Comparison of ENCODE assay signal across 7 mouse cellular contexts in genomic region chr19:41441911-41442607, GRCm38 (mm10). TPM values are rescaled to one million over a fixed set of nuclear protein-coding genes. Genes with fewer than 3 reads are reported as not detected.
DNase-seq lines count a peak whose midpoint lies in the region; ATAC-seq and TF ChIP-seq lines count a peak whose summit lies in the region.

No protein-coding gene starts in this region.

- 16% methylated on average over 20 of the region's 20 CpGs for WGBS in midbrain, postnatal 0 days

- no peaks in the 10 kb centered on the region for H3K9me3 ChIP-seq in midbrain, postnatal 0 days (ENCODE audit: low read length)

- intact Hi-C loops in left cerebral cortex, postnatal 10 days (cut with DNase I) = no loop called here

- peak overlapping the region; percentile 29 for H3K4me3 ChIP-seq in midbrain, postnatal 0 days (ENCODE audit: low read depth, low read length)

- DNase-seq in retina, embryonic 14.5 days (ENCODE audit: low spot score) = peak; percentile 27
- no peak for DNase-seq in retina, postnatal 1 day
- DNase-seq in hindlimb bud, embryonic 11.5 days (ENCODE audit: extremely low spot score, low read depth, low spot score) = peak; percentile 14
- DNase-seq in midbrain, postnatal 0 days (ENCODE audit: low spot score) = peak; percentile 5
- no peak for DNase-seq in left cerebral cortex, postnatal 10 days (ENCODE audit: extremely low spot score in 1 of 2, low spot score in 2 of 2)
- no peak for DNase-seq in adrenal gland, postnatal 25 days

- H3K9ac ChIP-seq in midbrain, postnatal 0 days (replicated peaks; ENCODE audit: low read length, poor library complexity, severe bottlenecking) = 0 out of 2 replicates have a peak overlapping the region, but pooled peaks have one; percentile 29

- H3K4me2 ChIP-seq in midbrain, postnatal 0 days (ENCODE audit: low read depth, low read length, poor library complexity, severe bottlenecking) = peak overlapping the region; percentile 59

- no peak overlapping the region for H3K27ac ChIP-seq in midbrain, postnatal 0 days (ENCODE audit: low read depth, low read length)

- no peaks in the 10 kb centered on the region for H3K27me3 ChIP-seq in midbrain, postnatal 0 days (ENCODE audit: insufficient read depth, low read length)

- no peaks in the 10 kb centered on the region for H3K36me3 ChIP-seq in midbrain, postnatal 0 days (ENCODE audit: insufficient read depth, low read length)

- no peaks in the 10 kb centered on the region for H3K4me1 ChIP-seq in midbrain, postnatal 0 days (ENCODE audit: insufficient read depth, low read length)

- TF ChIP-seq CTCF in midbrain, postnatal 0 days (IDR thresholded peaks at IDR 0.05) = no peak

- ATAC-seq in erythroblast, adult 5-6 weeks (replicated peaks; ENCODE audit: low FRiP score, poor library complexity, severe bottlenecking) = 0 out of 2 replicates have a peak, but pooled peaks have one; percentile 18
- ATAC-seq in midbrain, postnatal 0 days (ENCODE audit: low FRiP score) = no peak

RNA-seq across cellular contexts. Expression of gene Lcor, which starts 40.4 kb away (rescaled TPM):
- total RNA-seq in erythroblast, adult 5-6 weeks (2015; ENCODE audit: low replicate concordance) = 57.1 and 63.6 TPM in 2 replicates
- total RNA-seq in erythroblast, adult 5-6 weeks (2017; ENCODE audit: low replicate concordance) = 136 and 155 TPM in 2 replicates
- 15.9 and 22.4 TPM in 2 replicates for total RNA-seq in midbrain, postnatal 0 days (2014; rRNA removed)
- 11.1 and 13.4 TPM in 2 replicates for polyA plus RNA-seq in midbrain, postnatal 0 days (2015; fragmentation: Nextera tagmentation; extraction: Ambion mirVana)
- total RNA-seq in left cerebral cortex, postnatal 10 days (2021) = 10 to 100 TPM; 17.3 to 18.7 TPM
- total RNA-seq in adrenal gland, postnatal 25 days (2021) = 19.0 and 19.1 TPM in 2 replicates

RNA-seq across cellular contexts. Expression of gene Pik3ap1, which starts 57.2 kb away (rescaled TPM):
- total RNA-seq in erythroblast, adult 5-6 weeks (2015; ENCODE audit: low replicate concordance) = 8.1 and 14.6 TPM in 2 replicates
- 8.9 and 10.5 TPM in 2 replicates for total RNA-seq in erythroblast, adult 5-6 weeks (2017; ENCODE audit: low replicate concordance)
- total RNA-seq in midbrain, postnatal 0 days (2014; rRNA removed) = 1.6 and 2.0 TPM in 2 replicates
- 2.6 and 3.1 TPM in 2 replicates for polyA plus RNA-seq in midbrain, postnatal 0 days (2015; fragmentation: Nextera tagmentation; extraction: Ambion mirVana)
- 1 to 10 TPM; 2.0 to 3.2 TPM for total RNA-seq in left cerebral cortex, postnatal 10 days (2021)
- total RNA-seq in adrenal gland, postnatal 25 days (2021) = 9.0 and 14.8 TPM in 2 replicates

Comparison
In these comparisons a context has a peak if more than half of its experiments do, and no peak if none do; other contexts are left out.
1. DNase-seq: peak in retina, embryonic 14.5 days (single experiment), hindlimb bud, embryonic 11.5 days (single experiment) and midbrain, postnatal 0 days (single experiment); none in retina, postnatal 1 day (single experiment), left cerebral cortex, postnatal 10 days (0 of 2) and adrenal gland, postnatal 25 days (single experiment).